Mouse (Mus musculus) frontal cortex, postnatal 10 days (tissue): Measurements from ENCODE around the gene Cldn11.
"Not testable (repeated sequence)": the region's sequence is repeated elsewhere in the genome, so short reads cannot be mapped to it uniquely, and the experiment has no call there.

Experiments
- DNase-seq, 2 experiments: peaks; one replicate each; pipeline ENCODE4 v3.0.0; 2022; ENCODE audit warnings: low spot score in 2 of 2, mixed read lengths in 1 of 2

Cldn11 gene

DNA sequence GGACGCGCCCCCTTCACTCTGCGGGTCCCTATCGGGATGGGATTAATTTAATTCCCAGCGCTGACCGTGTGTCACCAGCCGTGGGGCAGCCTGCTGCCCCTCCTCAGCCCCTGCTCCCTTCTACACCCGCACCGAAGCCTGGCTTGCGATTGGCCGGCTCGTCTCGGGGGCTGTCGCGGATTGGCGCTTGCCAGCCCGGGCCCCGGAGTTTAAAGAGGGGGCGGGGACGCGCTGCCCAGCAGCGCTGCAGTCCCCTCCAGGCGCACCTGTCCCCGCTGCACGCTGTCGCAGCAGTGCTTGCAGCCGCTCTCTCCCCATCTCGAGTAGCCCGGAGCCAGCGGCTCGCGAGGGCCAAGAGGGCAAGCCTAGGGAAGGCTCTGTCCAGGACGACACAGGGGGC, at the start of gene Cldn11:
Cldn11 (plus strand) TSS at position 215 of the 400 bp plus-strand sequence.
- DNase-seq: peak in 1 of 2 experiments; percentile 33

DNA sequence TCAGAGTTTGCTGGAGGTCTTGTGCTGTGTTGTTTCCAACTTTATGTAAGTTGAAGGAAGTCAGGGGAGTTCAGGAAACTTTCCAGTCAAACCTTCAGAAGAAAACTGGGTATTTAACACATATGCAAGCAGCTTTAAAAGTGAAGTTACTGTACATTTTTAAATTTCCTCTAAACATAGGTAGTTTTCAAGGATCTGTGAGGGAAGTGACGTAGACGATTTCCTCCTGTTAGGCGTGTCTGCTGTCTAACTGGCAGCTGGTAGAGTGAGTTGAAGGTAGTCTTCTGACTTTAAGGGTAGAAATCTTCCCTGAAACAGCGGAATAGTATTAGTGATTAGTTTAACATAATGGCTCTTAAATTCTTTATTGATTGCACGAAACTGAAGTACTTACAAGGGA, 49.7 kb upstream of the Cldn11 start:
- no peak for DNase-seq

DNA sequence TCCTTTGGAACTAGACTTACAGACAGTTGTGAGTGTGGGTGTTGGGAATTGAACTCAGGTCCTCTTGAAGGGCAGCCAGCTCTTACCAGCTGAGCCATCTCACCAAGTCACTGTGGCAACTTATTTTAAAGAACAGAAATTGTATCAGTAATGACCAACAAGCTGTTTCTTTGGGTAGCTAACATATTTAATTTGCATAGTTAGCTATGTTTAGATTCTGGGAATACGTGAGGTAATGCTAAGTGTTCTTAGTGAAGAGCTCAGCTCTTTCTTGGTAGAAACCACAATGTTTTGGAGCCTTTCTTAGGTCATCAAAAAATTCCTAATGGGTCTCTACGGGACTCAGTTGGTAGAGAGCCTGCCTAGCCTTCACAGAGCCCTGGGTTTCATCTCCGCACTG, 48.9 kb upstream of the Cldn11 start:
- DNase-seq: no peak

DNA sequence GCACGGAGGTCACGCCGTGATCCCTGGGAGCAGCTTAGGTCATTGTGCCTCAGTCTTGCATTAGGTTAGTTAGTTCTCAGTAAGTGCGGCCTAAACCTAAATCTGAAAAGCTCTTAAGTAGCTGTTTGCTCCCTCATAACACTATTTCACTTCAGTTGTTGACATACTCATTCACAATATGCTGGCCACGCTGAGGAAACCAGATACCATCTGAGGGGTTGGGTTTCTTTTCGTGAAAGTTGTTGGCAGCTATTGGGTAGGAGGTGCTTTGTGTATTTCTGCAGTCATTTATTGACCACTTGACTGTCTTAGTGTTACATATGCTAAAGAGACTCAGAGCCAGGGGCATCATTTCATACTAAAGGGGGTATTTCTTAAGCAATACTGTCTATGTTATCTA, 44.8 kb upstream of the Cldn11 start:
- DNase-seq: no peak

DNA sequence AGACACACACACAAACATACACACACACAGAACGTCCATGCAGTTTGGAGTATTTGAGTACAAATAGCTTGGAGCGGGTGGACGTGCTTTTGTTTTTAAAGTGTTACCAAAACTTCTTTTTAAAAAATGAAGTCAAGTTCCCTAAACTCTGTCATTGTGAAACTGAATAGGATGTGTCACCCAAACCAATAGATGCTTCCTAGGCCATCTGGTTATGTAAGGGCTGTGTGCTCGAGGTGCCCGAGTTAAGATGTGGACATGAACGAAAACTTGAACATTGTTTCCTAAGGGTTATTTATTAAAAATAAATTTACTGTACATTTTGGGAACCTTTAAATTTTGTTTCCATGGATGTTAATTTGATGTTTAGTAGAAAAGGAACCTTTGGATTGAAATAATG, 43.1 kb upstream of the Cldn11 start:
- no peak for DNase-seq

DNA sequence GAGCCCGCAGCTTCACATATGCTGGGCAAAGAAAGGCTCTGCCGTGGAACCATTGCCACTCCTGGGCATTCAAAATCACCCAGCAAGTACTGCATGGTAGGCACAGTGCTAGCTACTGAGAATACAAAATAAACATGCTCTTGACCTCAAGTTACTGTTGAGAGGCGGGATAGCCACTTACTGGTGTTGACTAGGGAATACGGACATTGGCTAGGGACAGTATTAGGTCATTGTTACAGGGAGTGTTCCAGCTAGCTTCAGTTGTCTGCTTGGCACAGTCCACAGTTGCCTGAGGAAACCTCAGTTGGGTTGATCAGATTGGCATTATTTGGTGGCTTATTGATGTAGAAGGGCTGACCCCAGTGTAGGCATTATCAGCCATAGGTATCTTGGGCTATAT, 42.0 kb upstream of the Cldn11 start:
- no peak for DNase-seq

DNA sequence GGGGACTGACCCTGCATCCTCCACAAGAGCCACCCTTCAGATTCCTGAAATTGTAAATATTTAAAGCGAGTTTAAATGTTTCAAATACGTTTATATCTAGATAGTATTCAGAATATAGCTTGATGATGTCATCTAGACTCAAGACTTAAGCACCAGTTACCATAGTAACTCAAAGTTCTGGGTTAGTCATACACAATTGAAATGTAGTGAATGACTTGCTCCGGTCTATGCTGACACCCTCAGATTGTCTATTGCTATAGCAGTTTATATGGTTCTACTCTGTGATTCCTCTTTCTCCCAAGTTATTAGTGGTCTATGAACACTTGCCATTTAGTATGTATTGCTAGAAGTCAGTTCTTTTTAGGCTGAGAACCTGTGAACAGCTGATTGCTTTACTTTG, 40.6 kb upstream of the Cldn11 start:
- no peak for DNase-seq

DNA sequence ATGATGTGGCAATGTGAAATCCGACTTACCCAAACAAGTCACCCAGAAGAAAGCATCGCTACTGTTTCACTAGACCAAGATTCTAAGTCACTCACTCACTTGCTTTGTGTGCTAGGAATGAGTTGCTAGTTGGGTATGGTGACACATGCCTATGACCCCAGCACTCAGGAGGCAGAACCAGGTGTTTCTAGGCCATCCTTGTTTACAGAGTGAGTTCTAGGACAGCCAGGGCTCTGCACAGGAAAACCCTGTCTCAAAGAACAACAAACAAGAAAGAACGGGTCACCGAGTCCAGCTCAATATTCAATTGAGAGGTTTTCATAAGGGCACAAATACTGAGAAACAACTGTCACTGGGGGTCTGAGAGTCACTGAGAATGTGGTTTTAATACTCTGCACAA, 26.6 kb upstream of the Cldn11 start:
- DNase-seq: no peak

DNA sequence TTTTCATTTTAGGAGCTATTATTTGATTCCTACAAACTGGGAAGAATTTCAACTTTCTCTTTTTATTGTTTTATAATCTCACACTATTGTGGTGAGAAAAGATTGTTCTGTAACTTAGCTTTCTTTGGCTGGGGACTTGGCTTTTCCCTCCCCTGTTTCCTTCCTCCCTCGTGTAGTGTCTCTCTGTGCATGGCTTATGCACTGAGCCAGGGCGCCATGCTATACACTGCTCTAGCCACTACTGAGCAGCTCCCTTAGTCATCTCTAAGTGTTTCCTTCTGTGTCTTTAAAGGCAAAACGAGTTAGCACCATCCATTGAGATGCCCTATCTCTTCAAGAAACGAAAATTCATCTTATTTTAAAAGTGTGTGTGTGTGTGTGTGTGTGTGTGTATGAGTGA, 23.4 kb upstream of the Cldn11 start:
- DNase-seq: no peak

DNA sequence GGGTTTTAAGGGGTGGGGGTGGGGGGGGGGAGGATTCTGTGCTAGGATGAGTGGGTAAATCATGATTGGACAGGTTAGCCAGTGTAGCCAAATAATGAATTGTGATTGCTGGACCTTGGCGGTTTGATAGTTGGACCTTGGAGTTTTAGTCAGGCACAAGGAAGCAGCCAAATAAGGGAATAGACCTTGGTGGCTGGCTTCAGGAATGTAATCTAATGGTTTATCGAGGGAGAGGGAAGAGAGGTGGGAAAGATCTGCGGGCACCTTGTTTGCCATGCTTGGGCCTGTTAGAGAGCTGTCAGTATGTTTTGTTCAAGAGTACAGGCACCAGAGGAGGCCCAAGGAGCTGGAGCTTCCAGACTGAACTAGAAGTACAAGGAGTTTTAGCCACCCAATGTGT, 22.9 kb upstream of the Cldn11 start:
- DNase-seq: no peak

DNA sequence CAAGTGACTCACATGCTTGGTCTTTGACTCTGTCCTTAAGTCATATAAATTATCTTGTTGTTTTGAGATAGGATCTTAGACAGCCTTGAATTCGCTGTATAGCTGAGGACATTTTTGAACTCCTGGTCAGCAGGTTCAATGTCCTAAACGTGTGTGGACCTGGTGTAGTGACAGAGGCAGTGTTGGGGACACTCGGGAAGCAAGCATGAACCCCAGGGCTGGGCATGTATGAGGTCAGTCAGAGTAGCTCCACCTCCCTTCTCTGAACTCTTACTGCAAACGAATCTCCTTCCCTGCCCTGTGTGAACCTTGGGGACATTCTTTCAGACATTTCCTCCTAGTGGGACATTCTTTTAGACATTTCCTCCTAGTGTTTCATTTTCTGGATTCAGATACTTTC, 20.0 kb upstream of the Cldn11 start:
- DNase-seq: no peak

DNA sequence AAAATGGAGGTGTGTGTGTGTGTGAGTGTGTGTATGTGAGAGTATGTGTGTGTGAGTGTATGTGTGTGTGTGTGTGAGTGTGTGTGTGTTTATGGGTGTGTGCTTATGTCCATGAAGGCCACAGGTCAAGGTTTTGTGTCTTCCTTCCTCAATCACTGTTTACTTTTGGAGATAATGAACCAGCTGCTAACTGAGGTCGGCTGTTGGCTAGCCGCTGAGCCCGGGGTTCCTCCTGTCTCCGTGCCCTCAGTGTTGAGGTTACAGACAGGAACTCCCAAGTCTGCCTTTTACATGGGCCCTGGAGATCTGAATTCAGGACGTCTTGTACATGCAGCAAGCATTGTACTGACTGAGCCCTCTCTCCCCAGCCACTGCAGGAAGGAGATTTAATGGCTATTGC, 16.1 kb upstream of the Cldn11 start:
- DNase-seq: no peak

DNA sequence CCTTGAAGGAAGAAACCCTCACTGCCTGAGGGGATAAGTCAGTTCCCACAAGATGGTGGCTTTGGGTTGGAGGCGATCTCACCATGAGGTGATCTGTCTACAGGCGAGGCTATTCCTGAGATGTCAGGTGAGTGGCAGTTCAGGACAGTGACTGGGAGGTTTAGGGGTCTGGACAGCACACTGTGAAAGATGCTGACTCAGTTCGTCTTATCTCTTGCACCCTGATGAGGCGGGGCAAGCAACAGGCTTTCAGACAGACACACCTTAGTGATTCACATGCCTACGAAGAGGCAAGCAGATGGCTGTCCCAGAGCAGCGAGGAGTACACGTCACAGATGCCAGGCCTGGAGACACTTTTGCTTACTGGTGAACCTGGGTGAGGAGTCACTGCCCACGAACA, 15.5 kb upstream of the Cldn11 start:
- DNase-seq: no peak

DNA sequence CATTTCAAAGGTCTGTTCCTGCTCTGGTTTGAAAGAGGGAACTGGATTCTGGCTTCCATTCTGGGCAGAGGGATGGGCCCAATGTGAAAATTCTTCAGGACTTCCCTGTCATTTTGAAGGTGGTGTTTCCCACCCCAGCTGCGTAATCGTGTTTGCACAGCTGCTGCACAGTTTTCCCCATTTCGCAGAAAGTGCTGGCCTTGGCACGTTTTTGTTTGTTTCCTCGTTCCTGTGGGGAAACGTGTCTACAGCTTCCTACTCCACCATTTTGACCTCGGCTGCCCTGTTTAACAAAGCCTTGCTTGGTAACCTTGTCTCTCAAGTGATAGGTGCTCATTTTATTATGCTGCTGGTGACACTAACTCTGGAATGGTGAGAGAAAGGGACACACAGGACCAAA, 15.0 kb upstream of the Cldn11 start:
- no peak for DNase-seq

DNA sequence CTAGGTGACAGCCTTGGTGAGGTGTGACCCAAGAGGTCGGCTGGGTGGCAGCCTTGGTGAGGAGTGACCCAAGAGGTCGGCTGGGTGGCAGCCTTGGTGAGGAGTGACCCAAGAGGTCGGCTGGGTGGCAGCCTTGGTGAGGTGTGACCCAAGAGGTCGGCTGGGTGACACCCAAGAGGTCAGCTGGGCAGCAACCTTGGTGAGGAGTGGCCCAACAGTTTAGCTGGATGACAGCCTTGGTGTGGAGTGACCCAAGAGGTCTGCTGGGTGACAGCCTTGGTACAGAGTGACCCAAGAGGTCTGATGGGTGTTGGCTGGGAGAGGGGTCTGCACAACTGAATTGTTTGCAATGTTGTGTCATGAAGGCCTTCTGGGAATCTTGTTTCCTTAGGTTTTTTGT, 13.1 kb upstream of the Cldn11 start:
- DNase-seq: not testable (repeated sequence)

DNA sequence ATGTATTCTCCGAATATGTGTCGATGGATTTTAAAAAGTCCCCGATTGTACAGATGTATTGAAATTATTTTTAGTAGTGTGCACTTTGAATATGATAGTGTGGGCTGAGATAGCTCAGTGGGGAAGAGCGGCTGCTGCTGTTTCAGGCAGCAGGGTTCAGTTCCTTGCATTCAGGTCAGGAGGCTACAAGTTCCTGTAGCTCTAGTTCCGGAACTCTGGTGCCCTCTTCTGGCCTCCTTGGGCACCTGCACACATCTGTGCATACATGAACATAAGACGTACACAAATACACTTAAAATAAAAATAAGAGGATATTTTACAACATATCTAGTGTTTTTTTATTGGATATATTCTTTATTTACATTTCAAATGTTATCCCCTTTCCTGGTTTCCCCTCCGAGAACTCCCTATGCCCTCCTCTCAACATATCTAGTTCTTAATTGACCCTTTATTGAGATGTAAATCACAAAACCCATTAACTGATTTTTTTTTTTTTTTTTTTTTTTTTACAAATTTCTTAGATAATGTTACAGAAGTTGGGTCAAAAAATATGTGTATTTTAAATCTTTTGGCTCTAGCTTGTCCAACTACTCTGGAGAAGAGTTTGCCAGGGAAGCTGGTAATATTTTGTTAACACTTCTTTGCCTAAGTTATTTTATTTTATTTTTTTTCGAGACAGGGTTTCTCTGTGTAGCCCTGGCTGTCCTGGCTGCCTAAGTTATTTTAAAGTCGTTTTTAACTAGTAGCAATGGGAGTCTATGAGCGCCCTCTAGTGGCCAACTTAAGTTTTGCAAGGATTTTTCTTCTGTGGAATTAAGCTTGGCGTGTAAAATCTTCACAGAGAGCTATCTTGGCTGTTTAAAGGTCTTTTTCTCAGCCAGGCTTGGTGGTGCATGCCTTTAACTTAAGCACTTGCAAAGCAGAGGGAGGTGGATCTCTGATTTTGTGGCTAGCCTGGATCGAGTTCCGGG, 11.0 kb upstream of the Cldn11 start:
- peak in 1 of 2 experiments; percentile 67 for DNase-seq

DNA sequence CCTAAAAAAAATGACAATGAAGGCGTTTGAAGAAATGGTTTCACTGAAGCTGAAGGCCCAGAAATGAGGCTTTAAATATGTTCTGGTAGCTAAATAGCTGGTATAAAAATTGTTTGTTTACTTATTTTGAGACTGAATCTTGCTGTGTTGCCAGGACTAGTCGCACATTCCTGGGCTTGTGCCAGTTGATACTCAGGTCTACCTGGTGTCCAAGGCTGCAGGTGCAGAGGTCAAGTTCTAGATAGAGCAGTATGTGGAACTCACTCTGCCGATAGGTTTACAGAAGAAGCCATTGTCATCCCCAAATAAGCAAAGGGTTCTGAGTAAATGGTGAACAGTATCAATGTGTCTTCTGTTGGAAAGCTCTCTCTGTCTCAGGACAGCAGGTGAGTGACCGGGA, 8.1 kb upstream of the Cldn11 start:
- DNase-seq: no peak

DNA sequence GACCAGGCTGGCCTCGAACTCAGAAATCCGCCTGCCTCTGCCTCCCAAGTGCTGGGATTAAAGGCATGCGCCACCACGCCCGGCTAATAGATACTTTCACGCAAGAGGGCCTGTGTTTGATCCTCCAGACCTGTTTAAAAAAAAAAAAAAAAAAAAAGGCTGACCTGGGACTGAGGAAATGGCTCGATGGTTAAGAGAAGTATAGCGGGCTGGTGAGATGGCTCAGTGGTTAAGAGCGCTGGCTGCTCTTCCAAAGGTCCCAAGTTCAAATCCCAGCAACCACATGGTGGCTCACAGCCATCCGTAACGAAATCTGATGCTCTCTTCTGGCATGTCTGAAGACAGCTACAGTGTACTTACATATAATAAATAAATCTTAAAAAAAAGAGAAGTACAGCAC, 4.5 kb upstream of the Cldn11 start:
- DNase-seq: not testable (repeated sequence)

DNA sequence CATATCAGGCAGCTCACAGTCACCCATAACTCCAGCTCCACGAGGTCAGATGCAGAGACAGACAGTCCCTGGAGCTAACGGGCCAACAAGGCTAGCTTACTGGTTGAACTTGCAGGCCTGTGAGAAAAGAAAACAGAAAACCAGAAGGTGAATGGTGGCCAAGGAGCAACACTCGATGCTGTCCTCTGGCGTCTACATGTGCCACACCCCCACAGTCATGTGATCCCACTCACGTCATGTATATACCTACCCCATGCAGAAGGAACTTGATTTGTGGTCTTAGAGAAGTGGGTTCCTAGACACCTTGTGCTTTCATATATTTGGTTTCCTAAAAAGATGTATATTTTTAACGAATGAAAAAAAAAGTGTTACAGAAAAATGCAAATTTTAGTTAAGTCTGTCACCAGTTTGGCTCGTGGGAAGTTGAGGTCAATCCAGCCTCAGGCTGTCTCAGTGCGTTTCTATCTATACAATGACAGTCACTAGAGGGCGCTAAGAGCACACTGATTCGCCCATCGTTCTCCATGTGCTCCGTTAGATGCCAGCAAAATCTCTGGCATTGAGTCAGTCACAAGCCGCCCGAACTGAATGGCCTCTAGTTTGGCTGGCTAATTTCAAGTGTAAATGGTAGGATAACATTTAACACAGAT, 4.0 kb upstream of the Cldn11 start:
- peak; percentile 52 to 67 for DNase-seq

DNA sequence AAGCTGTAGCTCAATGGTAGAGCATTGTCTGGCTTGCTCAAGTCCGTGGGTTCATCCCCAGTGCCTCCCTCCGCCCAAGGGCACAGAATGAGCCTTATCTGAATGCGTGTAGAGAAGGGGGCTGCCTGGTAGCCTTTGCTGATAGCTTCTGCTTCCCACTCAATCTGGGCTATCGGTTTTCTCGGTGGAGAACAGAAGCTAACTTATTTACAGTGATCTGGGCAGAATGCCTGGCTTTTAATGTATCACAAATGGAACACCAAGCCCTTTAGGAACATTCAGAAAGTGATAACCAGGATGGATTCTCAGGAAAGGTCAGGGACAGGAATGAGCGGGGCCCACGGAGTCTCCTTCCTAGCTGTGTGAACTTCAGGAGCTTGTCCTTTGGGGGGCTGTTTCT, 1.1 kb upstream of the Cldn11 start:
- DNase-seq: no peak

DNA sequence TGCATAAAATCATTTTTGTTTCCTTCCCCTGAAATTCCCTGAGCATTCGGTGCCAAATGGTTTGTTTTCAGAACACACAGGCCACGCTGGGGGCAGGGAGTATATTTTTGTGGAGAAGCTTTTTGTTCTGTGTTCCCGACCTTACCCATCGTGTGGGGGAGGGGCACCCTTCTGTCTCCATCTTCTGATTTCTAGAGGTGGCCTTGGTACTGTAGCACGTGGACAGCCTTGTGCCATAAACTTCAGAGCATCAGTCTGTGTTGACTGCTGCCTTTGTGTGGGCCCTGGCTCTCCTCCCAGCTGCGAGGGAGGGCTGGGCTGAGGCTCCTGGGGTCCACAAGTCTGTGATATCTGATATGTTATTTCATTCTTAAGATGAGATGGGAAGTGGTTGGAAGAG, 2.4 kb downstream of the Cldn11 start:
- DNase-seq: no peak

DNA sequence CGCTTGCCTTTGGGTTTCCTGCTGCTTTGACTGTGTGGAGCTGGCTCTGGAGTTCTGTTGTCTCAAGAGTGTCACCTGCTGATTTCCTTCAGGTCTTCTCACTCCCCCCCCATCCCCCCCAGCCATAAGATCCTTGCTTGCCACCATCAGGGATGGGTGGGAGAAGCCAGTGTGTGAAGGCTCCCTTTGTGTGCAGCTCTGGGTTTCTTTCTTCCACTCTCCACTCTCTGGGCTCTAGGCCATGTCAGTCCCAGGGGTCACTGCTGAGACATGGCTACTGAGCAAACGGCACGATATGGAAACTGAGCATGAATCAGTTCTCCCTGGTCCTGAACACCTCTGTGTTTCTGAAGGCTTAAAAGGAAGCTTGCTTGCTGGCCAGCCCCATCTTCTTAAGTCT, 6.4 kb downstream of the Cldn11 start:
- DNase-seq: no peak

DNA sequence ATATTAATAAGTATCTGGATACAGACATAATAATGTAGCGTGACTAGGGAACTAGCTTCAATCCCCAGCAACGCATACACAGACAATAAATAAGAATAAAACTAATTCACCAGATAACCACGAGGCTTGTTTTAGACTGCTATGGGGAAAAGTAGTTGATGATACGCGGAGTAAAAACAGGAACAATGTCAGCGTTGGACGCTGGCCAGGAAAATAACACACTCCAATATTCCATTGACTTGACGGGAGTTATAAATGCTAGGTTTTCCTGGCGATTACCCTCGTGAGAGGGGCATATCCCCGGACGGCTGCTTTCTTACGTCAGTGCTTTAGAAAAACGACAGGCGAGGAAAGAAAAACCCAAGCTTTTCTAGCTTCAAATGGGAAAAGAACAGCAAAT, 8.1 kb downstream of the Cldn11 start:
- DNase-seq: no peak
